Mouse (Mus musculus): ENCODE data around the gene Ccdc24.

GRCm38 (mm10) chr4:117831920-117832691 is 40.3 kb downstream of the Ccdc24 start:
- TF ChIP-seq CTCF (IDR thresholded peaks at IDR 0.05; ENCODE audit: insufficient read depth, low read length) (no peak), POLR2A (IDR thresholded peaks at IDR 0.05; ENCODE audit: borderline replicate concordance, extremely low read depth, low read depth, low read length) (no peak)
